Mouse (Mus musculus) heart, adult 8-10 months (tissue): ENCODE data around the gene Gm3417. TPM values are rescaled to one million over a fixed set of nuclear protein-coding genes. Genes with fewer than 3 reads are reported as not detected.
A peak's percentile ranks its signal among the peaks of the same experiment; 100 is the strongest.
"Not testable (repeated sequence)": the region's sequence is repeated elsewhere in the genome, so short reads cannot be mapped to it uniquely, and the experiment has no call there.

Experiments
- DNase-seq: peaks from one replicate; pipeline ENCODE4 v3.0.0; 2022; ENCODE audit warnings: low spot score
- total RNA-seq, 4 experiments: library from RNA; stranded (reverse); gene quantifications; 2 replicates each; pipeline ENCODE4 v1.2.4; 2022

Gm3417 gene
- total RNA-seq, 4 experiments from 2014 or later: 0.75 TPM; not detected in 3

- DNase-seq: no peak
Measured at GRCm38 (mm10) chr17:14958686-14959327, 19.8 kb downstream of the Gm3417 start.

- no peak for DNase-seq
Measured at GRCm38 (mm10) chr17:14953452-14953851, 25.1 kb downstream of the Gm3417 start.

- no peak for DNase-seq
Measured at GRCm38 (mm10) chr17:14949161-14949827, 29.3 kb downstream of the Gm3417 start.

- DNase-seq: no peak
Measured at GRCm38 (mm10) chr17:14944551-14944950, 34.0 kb downstream of the Gm3417 start.

GRCm38 (mm10) chr17:14943729-14944059, 34.9 kb downstream of the Gm3417 start:
- no peak for DNase-seq

- DNase-seq: peak; percentile 99
Measured at GRCm38 (mm10) chr17:14943009-14943728, 35.4 kb downstream of the Gm3417 start, which contains the start of the genes Wdr27 and 1600012H06Rik. TSS of gene Wdr27 (minus strand) at chr17:14943158. TSS of gene 1600012H06Rik (plus strand) at chr17:14943184.

- not testable (repeated sequence) for DNase-seq
Measured at GRCm38 (mm10) chr17:14942181-14942580, 36.4 kb downstream of the Gm3417 start.

GRCm38 (mm10) chr17:14935841-14936605, 42.6 kb downstream of the Gm3417 start:
- no peak for DNase-seq

GRCm38 (mm10) chr17:14935280-14935679, 43.3 kb downstream of the Gm3417 start:
- DNase-seq: not testable (repeated sequence)

GRCm38 (mm10) chr17:14931469-14931868, 47.1 kb downstream of the Gm3417 start:
- DNase-seq: no peak

GRCm38 (mm10) chr17:14930697-14931096, 47.9 kb downstream of the Gm3417 start:
- no peak for DNase-seq

- no peak for DNase-seq
Measured at GRCm38 (mm10) chr17:14928631-14929030, 50.0 kb downstream of the Gm3417 start.

- no peak for DNase-seq
Measured at GRCm38 (mm10) chr17:14927644-14928218, 50.9 kb downstream of the Gm3417 start.

- DNase-seq: no peak
Measured at GRCm38 (mm10) chr17:14921582-14921981, 57.0 kb downstream of the Gm3417 start.

GRCm38 (mm10) chr17:14917866-14918265, 60.7 kb downstream of the Gm3417 start:
- no peak for DNase-seq

- DNase-seq: no peak
Measured at GRCm38 (mm10) chr17:14914401-14914800, 64.2 kb downstream of the Gm3417 start.

Other genes with a start within 250 kb of the Gm3417 start
- 1 to 10 TPM in 2 of 4 experiments, under 1 TPM in 2; 0.54 to 1.5 (median 1.0) TPM for gene Wdr27, start 35.6 kb downstream of the Gm3417 start, total RNA-seq
- gene 1600012H06Rik, start 35.6 kb downstream of the Gm3417 start, total RNA-seq: 10 to 100 TPM; 10.5 to 11.9 (median 11.0) TPM
- gene Phf10, start 17.5 kb downstream of the Gm3417 start, total RNA-seq: 10 to 100 TPM; 45.6 to 49.7 (median 47.5) TPM
- gene 9030025P20Rik, start 322 bp downstream of the Gm3417 start, total RNA-seq: 1 to 10 TPM; 1.7 to 2.8 (median 2.5) TPM
- gene Gm3435, start 31.4 kb upstream of the Gm3417 start, total RNA-seq: 1 to 10 TPM in 3 of 4 experiments, under 1 TPM in 1; 0.68 to 3.5 (median 2.2) TPM
- gene Ermard, start 62.4 kb upstream of the Gm3417 start, total RNA-seq: 10 to 100 TPM; 21.6 to 33.2 (median 27.0) TPM
- not detected for gene Tcte3, start 62.7 kb upstream of the Gm3417 start, total RNA-seq
- gene Gm3448, start 62.7 kb upstream of the Gm3417 start, total RNA-seq: 1 to 10 TPM in 2 of 4 experiments, under 1 TPM in 2; 0.55 to 1.4 (median 1.1) TPM